Mouse (Mus musculus) G1E (cell line): ENCODE results near the gene Tnr. TPM values are rescaled to one million over a fixed set of nuclear protein-coding genes. Genes with fewer than 3 reads are reported as not detected.

Source experiments
- ATAC-seq: 2 replicates; pipeline ENCODE4 v1.8.0; 2016; ENCODE audit warnings: mild to moderate bottlenecking; ENCODE audit not compliant: insufficient number of reproducible peaks, poor library complexity, low FRiP score, severe bottlenecking; ENCODE audit errors: extremely low read depth
- DNase-seq: peaks from one replicate; pipeline ENCODE4 v3.0.0; 2012; ENCODE audit warnings: low spot score
- H3K27me3 ChIP-seq: 2 replicates; pipeline ENCODE4 v1.6.1; 2012; ENCODE audit warnings: mild to moderate bottlenecking, low read length, inconsistent platforms; ENCODE audit not compliant: insufficient read depth
- H3K36me3 ChIP-seq: replicated peaks from 2 replicates; pipeline ENCODE3; 2012; ENCODE audit warnings: mild to moderate bottlenecking, inconsistent platforms
- H3K4me1 ChIP-seq: 2 replicates; pipeline ENCODE4 v1.6.1; 2012; ENCODE audit warnings: low read depth, low read length, inconsistent platforms, mixed read lengths; ENCODE audit not compliant: insufficient read depth
- H3K4me3 ChIP-seq: 2 replicates; pipeline ENCODE4 v1.5.1; 2012; ENCODE audit warnings: low read depth, mild to moderate bottlenecking, inconsistent platforms, low read length, moderate library complexity, mixed read lengths
- H3K9me3 ChIP-seq: replicated peaks from 2 replicates; pipeline ENCODE4 v1.6.1; 2012; ENCODE audit warnings: inconsistent platforms
- CTCF ChIP-seq: IDR thresholded peaks from 2 replicates; pipeline ENCODE4 v1.5.1; 2012; ENCODE audit warnings: low read depth, low read length, inconsistent platforms, mixed read lengths
- GATA1 ChIP-seq: IDR thresholded peaks from 2 replicates; pipeline ENCODE4 v1.6.1; 2012; ENCODE audit warnings: borderline replicate concordance, low read length, inconsistent platforms, mixed read lengths
- GATA2 ChIP-seq: IDR thresholded peaks from 2 replicates; pipeline ENCODE4 v1.6.1; 2012; ENCODE audit warnings: low read depth, low read length, inconsistent platforms, borderline replicate concordance
- POLR2AphosphoS5 ChIP-seq: IDR thresholded peaks from 2 replicates; pipeline ENCODE4 v1.6.1; 2012; ENCODE audit warnings: low read depth, low read length, inconsistent platforms; ENCODE audit not compliant: insufficient replicate concordance
- TAL1 ChIP-seq: conservative IDR thresholded peaks from 2 replicates; pipeline ENCODE4 v1.6.1; 2012; ENCODE audit warnings: low read depth, low read length, inconsistent platforms, mixed read lengths
- polyA plus RNA-seq: library from polyadenylated mRNA; stranded (reverse); fragments of >175 nt; gene quantifications from 2 replicates; pipeline ENCODE4 v1.2.3, GENCODE M21; 2012
- total RNA-seq, 2 experiments: library from RNA; stranded (forward) in 1 of 2; stranded (reverse) in 1 of 2; fragments of 200-1000 nt in 1 of 2; fragments of >200 nt in 1 of 2; fragmentation: Nextera tagmentation in 1 of 2; gene quantifications; 2 replicates each; pipeline ENCODE4 v1.2.3; 2014 to 2017

Tnr gene
- total and polyA plus RNA-seq, 3 experiments = 0.16 TPM; not detected in 2

GRCm38 (mm10) chr1:159890524-159890923 lies 367.0 kb downstream of the Tnr start:
- H3K27me3 ChIP-seq = no peaks in the 10 kb centered on the region
- no peaks in the 10 kb centered on the region for H3K9me3 ChIP-seq
- no peak overlapping the region for H3K4me3 ChIP-seq
- ATAC-seq = no peak
- no peak for TF ChIP-seq TAL1
- no peak for TF ChIP-seq POLR2AphosphoS5
- no peak for TF ChIP-seq GATA1
- no peak for TF ChIP-seq GATA2
- TF ChIP-seq CTCF = no peak
- no peaks in the 10 kb centered on the region for H3K36me3 ChIP-seq
- no peaks in the 10 kb centered on the region for H3K4me1 ChIP-seq
- DNase-seq = no peak

DNA sequence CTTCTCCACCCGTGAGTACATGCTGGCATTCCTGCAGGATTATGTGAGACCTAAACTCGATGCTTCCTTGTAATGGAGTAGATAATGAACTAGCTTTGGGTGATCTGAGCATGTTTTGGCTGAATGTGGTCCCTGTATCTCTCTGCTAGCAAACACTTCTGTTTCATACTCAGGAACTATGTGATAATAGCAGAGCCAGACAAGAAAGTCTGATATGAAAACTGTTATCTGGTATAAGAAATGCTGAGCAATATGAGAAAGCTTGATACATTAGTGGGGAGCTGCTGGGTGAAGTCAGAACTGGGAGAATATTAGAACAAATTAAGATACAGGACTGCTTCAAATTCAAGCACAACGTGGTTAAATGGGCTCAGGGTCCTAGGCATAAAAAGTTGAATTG lies 371.5 kb downstream of the Tnr start:
- no peaks in the 10 kb centered on the region for H3K9me3 ChIP-seq
- H3K4me3 ChIP-seq = no peak overlapping the region
- ATAC-seq (no peak), DNase-seq (no peak)
- H3K36me3 ChIP-seq = no peaks in the 10 kb centered on the region
- no peaks in the 10 kb centered on the region for H3K4me1 ChIP-seq
- TF ChIP-seq POLR2AphosphoS5 (no peak), GATA2 (no peak), TAL1 (no peak), CTCF (no peak), GATA1 (no peak)
- no peaks in the 10 kb centered on the region for H3K27me3 ChIP-seq

GRCm38 (mm10) chr1:159899991-159900390 lies 376.4 kb downstream of the Tnr start:
- no peaks in the 10 kb centered on the region for H3K4me1 ChIP-seq
- H3K27me3 ChIP-seq = no peaks in the 10 kb centered on the region
- no peaks in the 10 kb centered on the region for H3K9me3 ChIP-seq
- no peak overlapping the region for H3K4me3 ChIP-seq
- ATAC-seq (no peak), DNase-seq (no peak)
- TF ChIP-seq POLR2AphosphoS5 = no peak
- TF ChIP-seq TAL1 = no peak
- no peak for TF ChIP-seq GATA2
- TF ChIP-seq GATA1 = no peak
- no peak for TF ChIP-seq CTCF
- no peaks in the 10 kb centered on the region for H3K36me3 ChIP-seq

DNA sequence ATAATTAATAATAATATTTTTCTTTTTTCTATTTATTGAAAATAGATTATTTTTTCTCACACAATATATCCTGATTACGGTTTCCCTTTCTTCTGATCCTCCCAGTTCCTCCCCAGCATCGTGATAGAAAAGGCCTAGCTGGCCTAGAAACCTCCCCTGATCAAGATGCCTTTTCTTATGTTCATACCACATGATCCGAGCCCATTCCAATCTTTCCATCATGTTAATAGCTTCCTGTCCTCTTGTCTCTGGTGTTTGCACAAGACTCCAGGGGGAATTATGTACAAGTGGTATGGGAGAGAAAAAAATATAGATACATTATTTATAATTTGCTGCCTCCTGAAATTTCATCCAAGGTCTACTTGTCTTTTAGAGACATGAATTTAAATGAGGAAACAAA lies 377.1 kb downstream of the Tnr start:
- Histone ChIP-seq H3K9me3 (no peaks in the 10 kb centered on the region), H3K36me3 (no peaks in the 10 kb centered on the region), H3K4me3 (no peak overlapping the region), H3K27me3 (no peaks in the 10 kb centered on the region), H3K4me1 (no peaks in the 10 kb centered on the region)
- ATAC-seq = no peak
- no peak for TF ChIP-seq TAL1
- TF ChIP-seq GATA2 = no peak
- TF ChIP-seq POLR2AphosphoS5 = no peak
- TF ChIP-seq GATA1 = no peak
- no peak for TF ChIP-seq CTCF
- no peak for DNase-seq

GRCm38 (mm10) chr1:159901366-159902119 lies 378.0 kb downstream of the Tnr start:
- H3K9me3 ChIP-seq = no peaks in the 10 kb centered on the region
- TF ChIP-seq POLR2AphosphoS5 (no peak), GATA2 (no peak), GATA1 (no peak), CTCF (no peak), TAL1 (no peak)
- no peak for ATAC-seq
- no peaks in the 10 kb centered on the region for H3K36me3 ChIP-seq
- H3K4me1 ChIP-seq = no peaks in the 10 kb centered on the region
- H3K4me3 ChIP-seq = no peak overlapping the region
- no peak for DNase-seq
- H3K27me3 ChIP-seq = no peaks in the 10 kb centered on the region

DNA sequence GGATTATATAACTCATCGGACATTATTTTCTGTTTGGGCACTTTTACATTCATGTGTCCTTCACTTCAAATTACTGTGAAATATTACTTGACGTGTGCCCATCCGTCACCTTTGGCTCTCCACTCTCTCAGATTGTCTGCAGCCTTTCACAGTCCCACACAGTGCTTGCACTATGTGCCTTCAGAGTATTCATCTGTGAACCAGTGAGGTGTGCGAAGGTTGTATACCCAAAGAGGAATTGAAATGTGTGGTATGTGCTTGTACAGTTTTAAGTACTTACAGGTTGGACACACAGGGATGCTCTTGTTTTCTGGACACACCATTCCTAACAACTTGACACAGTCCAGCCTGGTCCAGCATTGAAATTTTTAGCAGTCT lies 378.5 kb downstream of the Tnr start:
- H3K36me3 ChIP-seq = no peaks in the 10 kb centered on the region

More for the DNA sequence above, 378.5 kb downstream of the Tnr start:
- Histone ChIP-seq H3K27me3 (no peaks in the 10 kb centered on the region), H3K9me3 (no peaks in the 10 kb centered on the region), H3K4me3 (no peak overlapping the region), H3K4me1 (no peaks in the 10 kb centered on the region)
- no peak for ATAC-seq
- TF ChIP-seq POLR2AphosphoS5 (no peak), CTCF (no peak), GATA1 (no peak), TAL1 (no peak), GATA2 (no peak)
- no peak for DNase-seq
